Mouse (Mus musculus) left cerebral cortex, postnatal 10 days (tissue): Measurements from ENCODE around the gene Rnf121. TPM values are rescaled to one million over a fixed set of nuclear protein-coding genes. Genes with fewer than 3 reads are reported as not detected.

Source experiments
- DNase-seq, 2 experiments: peaks; one replicate each; pipeline ENCODE4 v3.0.0; 2021 to 2022; ENCODE audit warnings: low spot score in 2 of 2, mixed read lengths in 1 of 2; ENCODE audit errors: extremely low spot score in 1 of 2
- intact Hi-C: fragments of 180-260 bp; cut with DNase I; formaldehyde crosslinking; loops from one replicate; pipeline ENCODE4 v1.15.1; 2025
- total RNA-seq, 2 experiments: library from RNA; stranded (reverse); gene quantifications; 2 replicates each; pipeline ENCODE4 v1.2.3; 2021

The Rnf121 gene
- total RNA-seq, 2 experiments from 2014 or later, result 39.1 to 44.4 TPM

DNA sequence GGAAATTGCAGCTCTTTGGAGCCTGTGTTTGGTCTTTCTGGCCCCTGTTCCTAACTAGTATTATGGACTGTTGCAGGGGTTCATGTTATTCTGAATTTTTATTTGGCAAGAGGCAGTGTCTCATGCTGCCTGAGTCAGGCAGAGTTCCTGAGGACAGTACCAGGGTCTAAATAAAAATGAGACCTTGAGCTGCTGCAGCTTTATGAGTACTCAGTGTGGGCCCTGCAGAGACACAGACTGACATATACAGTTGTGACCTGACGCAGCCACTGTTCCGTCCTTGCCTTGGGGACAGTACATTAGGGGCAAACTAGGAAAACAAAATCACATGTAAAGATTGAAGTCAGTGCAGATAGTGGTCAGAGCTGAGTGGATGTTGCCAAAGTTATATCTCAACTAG is 50.3 kb downstream of the Rnf121 start:
- no peak for DNase-seq
- intact Hi-C loops, result loop anchor here (5.0 kb wide), 1 partner anchor 52 kb away; the partner anchor contains the start of genes Rnf121, Xndc1 and Xntrpc

DNA sequence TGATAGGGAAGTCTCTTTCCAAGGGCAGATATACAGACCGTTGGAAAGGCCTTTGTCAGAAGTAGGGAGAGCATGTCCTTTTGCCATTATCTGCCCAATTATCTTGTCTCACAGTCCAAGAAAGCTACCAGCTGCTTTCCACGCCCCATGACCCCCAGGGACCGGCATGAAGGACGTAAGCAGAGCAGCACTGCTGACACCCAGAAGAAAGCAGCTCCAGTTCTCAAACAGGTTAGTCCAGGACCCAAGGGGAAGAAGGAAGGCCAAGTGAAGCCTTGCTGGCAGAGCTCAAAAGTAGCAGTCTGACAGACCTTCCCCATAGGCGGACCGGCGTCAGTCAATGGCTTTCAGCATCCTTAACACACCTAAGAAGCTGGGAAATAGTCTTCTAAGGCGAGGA is 51.9 kb downstream of the Rnf121 start:
- intact Hi-C loops, result loop anchor here (5.0 kb wide), 1 partner anchor 54 kb away; the partner anchor contains the start of genes Rnf121, Xndc1 and Xntrpc
- DNase-seq, result no peak

DNA sequence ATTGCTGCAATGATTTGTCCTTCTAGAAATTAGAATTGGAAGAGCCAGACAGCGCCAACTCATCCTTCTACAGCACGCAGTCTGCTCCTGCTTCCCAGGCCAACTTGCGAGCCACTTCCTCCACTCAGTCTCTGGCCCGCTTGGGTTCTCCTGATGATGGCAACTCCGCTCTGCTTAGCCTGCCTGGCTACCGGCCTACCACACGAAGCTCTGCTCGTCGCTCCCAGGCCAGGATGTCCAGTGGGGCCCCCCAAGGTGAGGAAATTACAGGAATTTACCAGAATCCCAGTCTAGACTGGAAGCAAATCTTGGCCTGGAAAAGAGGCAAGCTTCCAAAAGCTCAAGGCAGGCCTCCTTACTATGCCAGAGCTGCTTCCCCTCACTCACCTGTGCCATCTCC is 53.4 kb downstream of the Rnf121 start:
- DNase-seq, result no peak
- intact Hi-C loops, result loop anchor here (5.0 kb wide), 1 partner anchor 55 kb away; the partner anchor contains the start of genes Rnf121, Xndc1 and Xntrpc

DNA sequence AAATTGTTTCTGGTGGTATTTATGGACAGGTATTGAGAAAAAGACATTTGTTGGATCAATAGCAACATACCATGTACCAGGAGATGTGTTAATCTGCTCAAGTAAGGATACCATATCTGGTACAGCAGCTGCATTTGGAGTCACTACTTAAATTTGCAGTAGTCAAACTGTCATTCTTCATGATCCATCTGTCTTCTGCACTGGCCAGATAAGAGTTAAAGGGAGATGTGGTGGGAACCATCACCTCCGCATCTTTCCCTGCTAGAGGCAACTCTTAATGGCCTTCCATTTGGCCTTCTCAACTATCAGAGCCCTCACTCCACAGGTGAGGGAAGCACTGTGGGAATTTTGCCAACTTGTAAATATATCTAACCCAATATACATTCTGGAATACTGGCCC is 58.7 kb downstream of the Rnf121 start:
- intact Hi-C loops, result no loop called here
- DNase-seq, result no peak

DNA sequence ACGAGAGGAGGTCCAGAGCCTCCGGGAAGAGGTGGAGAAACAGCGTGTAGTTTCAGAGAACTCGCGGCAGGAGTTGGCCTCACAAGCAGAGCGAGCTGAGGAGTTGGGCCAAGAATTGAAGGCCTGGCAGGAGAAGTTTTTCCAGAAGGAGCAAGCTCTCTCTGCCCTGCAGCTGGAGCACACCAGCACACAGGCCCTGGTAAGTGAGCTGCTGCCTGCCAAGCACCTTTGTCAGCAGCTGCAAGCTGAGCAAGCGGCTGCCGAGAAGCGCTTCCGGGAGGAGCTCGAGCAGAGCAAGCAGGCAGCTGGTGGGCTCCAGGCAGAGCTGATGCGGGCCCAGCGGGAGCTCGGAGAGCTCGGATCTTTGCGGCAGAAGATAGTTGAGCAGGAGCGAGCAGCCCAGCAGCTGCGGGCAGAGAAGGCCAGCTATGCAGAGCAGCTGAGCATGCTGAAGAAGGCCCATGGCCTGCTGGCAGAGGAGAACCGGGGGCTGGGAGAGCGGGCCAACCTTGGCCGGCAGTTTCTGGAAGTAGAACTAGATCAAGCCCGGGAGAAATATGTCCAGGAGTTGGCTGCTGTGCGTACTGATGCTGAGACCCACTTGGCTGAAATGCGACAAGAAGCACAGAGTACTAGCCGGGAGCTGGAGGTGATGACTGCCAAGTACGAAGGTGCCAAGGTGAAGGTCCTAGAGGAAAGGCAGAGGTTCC is 64.2 kb downstream of the Rnf121 start:
- DNase-seq, result peak in 1 of 2 experiments; percentile 76
- intact Hi-C loops, result no loop called here

DNA sequence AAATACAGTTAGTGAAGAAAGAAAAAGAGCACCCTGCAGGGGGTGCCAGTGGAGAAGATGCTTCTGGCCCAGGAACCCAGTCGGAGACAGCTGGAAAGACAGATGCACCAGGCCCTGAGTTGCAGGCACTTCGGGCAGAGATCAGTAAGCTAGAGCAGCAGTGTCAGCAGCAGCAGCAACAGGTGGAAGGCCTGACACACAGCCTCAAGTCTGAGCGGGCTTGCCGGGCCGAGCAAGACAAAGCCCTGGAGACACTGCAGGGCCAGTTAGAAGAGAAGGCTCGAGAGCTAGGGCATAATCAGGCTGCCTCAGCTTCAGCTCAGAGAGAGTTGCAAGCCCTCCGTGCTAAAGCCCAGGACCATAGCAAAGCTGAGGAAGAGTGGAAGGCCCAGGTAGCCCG is 65.0 kb downstream of the Rnf121 start:
- DNase-seq, result no peak
- intact Hi-C loops, result no loop called here

DNA sequence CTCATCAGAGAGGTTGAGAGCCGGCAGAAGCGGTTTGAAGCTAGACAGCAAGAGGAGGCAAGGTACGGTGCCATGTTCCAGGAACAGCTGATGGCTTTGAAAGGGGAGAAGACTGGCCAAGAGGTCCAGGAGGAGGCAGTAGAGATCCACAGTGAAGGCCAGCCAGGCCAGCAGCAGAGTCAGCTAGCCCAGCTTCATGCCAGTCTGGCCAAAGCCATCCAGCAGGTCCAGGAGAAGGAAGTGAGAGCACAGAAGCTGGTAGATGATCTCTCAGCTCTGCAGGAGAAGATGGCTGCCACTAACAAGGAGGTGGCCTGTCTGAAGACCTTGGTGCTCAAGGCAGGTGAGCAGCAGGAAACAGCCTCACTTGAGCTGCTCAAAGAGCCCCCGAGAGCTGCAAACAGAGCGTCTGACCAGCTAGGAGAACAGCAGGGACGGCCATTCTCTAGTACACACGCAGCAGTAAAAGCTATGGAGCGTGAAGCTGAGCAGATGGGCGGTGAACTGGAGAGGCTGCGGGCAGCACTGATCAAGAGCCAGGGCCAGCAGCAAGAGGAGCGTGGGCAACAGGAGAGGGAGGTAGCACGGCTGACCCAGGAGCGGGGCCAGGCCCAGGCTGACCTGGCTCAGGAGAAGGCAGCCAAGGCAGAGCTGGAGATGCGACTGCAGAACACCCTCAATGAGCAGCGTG is 65.7 kb downstream of the Rnf121 start:
- DNase-seq, result no peak

DNA sequence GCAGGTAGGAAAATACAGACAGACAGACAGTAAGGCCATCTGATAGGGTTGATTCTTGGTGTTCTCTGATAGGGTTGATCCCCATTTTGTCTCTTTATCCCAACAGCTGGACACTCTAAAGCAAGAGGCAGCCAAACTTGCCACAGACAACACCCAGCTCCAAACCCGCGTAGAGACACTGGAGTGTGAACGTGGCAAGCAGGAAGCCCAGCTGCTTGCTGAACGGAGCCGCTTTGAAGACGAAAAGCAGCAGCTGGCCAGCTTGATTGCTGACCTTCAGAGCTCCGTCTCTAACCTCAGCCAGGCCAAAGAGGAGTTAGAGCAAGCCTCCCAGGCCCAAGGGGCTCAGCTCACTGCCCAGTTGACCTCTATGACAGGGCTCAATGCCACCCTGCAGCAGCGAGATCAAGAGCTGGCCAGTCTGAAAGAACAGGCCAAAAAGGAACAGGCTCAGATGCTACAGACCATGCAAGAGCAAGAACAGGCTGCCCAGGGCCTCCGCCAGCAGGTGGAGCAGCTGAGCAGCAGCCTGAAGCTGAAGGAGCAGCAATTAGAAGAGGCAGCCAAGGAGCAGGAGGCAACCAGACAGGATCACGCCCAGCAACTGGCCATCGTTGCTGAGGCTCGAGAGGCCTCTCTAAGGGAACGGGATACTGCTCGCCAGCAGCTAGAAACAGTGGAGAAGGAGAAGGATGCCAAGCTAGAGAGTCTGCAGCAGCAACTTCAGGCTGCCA is 66.9 kb downstream of the Rnf121 start:
- DNase-seq, result peak; percentile 78 to 88
- intact Hi-C loops, result loop anchor here (2.0 kb wide), 1 partner anchor 80 kb away; no protein-coding TSS in a partner anchor

More for the DNA sequence above, 65.7 kb downstream of the Rnf121 start:
- intact Hi-C loops, result loop anchor here (2.0 kb wide), 1 partner anchor 79 kb away; no protein-coding TSS in a partner anchor

DNA sequence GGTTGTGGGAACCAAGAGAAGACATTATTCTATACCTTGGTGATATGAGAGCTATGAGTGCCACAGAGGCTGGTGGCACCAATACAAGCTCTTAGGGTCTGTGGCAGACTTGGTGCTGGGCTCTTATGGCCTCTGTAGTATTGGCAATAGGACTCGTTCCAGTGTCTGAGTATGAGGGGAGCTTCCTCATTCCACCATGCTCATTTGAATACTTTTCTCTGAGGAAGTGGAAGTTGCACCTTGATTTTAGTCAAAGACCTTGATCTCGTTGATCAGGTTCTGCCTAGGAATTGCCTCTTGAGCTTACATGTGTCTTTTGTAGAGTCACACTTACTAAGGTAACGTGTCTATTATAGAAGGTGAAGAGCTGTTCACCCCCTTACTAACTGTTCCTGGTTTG is 71.0 kb downstream of the Rnf121 start:
- DNase-seq, result no peak
- intact Hi-C loops, result no loop called here

DNA sequence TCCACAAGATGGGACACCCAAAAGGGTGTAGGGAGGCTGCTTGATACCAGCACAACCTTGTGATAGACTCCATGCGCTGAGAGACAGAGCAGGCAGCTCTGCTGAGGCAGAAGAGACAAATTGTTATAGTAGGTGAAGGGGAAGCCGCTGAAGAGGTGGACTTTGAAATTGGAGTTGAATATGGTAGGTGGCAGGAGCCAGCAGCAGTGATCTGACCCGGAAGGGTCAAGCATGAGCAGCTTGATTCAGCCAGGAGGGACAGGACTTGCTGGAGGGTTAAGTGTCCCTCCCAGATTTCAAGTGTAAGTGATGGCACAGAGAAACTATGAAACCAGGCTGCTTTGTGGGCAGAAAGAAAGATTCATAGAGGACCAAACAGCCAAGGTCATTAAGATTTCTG is 80.2 kb downstream of the Rnf121 start:
- no peak for DNase-seq
- intact Hi-C loops, result no loop called here

DNA sequence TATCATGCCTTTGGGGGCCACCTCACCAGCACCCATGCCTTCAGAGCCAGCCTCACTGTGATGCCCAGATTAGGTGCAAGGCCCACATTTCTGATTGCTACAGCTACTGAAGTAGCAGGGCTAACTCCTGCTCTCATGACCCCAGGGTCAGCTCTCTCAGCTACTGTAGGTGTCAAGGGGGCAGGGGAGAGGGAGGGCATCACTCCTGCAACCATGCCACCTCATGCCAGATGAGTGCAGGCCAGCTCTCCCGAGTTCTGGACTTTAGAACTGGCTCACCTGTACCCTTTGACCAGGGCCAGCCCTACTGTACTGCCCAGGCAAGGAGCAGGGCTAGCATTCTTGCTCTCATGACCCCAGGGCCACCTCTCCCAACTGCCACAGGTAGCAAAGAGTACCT is 82.5 kb downstream of the Rnf121 start:
- intact Hi-C loops, result no loop called here
- DNase-seq, result no peak

DNA sequence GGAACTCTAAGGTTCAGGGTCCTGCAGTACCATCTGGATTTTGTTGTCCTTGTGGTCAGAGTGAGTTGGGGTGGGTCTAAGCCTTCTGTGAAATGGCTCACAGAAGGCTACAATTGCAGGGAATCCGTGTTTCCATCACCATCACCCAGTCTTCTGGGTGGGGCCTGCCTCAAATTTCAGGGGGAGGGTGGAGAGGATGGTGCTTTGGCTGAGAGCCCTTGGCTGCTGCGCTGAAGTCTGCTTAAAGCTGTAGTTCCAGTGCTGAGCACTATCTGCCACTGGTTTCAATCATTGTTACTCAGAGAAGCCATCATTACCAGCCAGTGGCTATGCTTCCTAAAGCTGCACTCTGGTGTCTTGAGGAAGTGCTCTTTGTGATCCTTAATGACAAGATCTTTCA is 90.8 kb downstream of the Rnf121 start:
- intact Hi-C loops, result no loop called here
- peak in 1 of 2 experiments; percentile 44 for DNase-seq

DNA sequence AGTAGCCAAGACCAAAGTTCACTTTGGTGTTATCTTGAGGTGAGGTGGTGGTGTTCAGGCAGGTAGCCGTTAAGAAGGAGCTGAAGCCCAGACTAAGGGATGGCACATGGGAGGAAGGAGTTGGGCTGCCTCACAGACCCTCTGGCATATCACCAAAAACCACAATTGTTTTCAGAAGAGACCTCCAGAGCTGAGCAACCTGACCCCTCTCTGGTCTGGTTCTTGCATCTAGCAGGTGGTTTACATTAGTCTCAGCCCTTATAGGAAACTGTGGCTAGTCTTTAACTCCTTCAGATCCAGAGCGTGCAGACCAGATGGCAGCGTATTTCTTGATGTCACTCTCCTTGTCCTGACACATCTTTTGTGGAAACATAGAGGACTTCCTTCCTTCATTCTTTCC is 91.5 kb downstream of the Rnf121 start:
- intact Hi-C loops, result no loop called here
- DNase-seq, result no peak

DNA sequence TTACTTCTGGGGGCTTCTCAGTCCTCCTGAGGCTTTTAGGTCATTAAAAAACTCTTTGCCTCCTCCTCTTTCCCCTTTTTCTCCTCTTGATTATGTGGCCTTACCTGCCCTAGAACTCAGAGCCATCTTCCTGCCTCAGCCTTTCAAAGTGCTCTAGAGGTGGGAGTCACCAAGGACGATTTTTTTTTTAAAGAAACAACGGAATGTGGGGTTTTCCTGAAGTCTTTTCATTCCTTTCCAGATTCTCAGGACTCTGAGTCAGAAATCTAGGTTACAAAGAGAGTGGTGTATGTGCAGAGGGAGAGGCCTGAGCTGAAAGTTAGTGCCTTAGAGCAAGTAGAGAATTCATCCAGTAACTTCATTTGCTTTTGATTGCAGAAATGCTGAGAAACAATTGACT is 93.5 kb downstream of the Rnf121 start:
- no peak for DNase-seq
- intact Hi-C loops, result no loop called here

DNA sequence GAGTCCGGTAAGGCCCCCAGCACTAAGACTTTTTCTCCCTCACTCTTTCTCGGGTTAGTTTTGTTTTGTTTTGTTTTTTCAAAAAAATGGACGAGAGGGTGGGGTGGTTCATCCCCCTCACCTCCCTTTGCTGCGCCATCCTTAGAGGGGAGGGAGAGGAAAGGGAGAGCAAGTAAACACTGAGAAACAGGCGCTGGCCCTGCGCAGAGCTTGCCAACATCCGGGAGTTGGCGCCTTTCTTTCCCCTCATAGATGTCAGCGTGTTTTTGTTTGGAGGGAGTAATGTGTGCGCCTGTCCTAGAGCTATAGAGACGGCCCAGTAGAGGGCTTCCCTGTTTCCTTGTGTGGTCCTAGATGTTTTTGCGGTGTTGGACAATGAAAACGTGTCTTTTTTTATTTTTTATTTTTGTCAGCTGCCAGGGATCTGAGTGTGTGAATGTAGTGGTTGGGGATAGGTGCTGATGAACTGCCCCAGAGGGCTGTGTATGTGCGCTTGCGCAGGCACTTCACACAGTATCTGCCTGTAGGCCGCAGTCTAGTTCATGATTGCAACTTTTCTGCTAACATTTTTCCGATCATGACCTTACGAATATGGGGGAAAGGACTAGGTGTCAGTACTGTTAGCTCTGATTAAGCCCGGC is 94.3 kb downstream of the Rnf121 start:
- peak; percentile 63 to 88 for DNase-seq
- intact Hi-C loops, result no loop called here

DNA sequence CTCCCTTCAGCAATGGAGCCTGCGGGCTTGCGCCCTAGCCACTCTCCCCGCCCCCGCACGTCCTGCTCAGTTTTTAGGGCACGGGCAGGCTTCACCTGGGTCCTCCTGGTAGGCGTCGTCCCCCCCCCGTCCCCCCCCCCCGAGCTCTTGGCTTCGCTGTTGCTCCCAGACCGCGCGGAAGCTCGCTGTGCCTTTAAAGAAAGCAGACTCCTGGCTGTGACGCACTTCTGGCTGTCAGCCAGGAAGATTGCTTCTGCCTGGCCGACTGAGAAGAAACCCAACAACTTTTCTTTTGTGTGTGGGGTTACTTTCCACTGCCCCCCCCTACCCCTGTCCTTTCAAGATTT is 94.9 kb downstream of the Rnf121 start:
- intact Hi-C loops, result no loop called here
- peak; percentile 87 to 95 for DNase-seq

DNA sequence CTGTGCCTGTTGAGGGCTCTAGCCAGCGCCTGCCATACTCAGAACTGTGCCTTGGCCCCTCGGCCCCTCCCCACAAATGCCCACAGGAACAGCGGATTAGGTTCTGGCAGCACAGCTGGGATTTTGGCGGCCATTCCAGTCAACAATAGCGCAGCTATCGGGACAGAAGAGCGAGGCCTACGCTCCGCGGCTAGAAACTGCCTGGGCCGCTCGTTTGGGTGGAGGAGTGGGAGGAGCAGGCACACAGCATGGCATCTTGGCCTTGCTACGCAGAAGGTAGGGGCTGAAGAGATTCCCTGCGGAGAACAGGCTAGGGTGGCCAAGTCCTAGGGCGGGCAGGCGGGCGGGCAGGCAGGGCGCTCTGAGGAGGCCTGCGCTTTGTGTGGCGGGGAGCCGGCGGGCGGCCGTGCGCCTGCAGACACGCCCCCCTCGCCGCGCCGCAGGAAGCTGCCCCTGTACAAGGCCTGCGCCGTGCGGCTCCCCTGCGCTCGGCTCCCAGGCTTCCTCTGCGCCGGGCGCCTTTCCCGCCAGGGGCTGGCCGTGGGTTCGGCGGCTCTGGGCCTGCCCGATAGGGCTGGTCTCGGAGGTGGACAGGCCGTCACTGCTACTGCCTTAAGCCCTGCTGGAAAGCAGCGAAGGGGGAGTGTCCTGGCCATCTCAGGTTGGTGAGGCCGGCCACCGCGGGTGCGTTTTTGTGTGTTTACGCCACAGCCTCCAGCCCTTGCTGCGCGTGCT is 95.4 kb downstream of the Rnf121 start:
- intact Hi-C loops, result no loop called here
- DNase-seq, result peak; percentile 63 to 93
